Mouse (Mus musculus) gastrocnemius, postnatal 36 days (tissue): Measurements from ENCODE around the gene Usp15. TPM values are rescaled to one million over a fixed set of nuclear protein-coding genes. Genes with fewer than 3 reads are reported as not detected.

Source experiments
- DNase-seq, 2 experiments: peaks; one replicate each; pipeline ENCODE4 v3.0.0; 2022
- intact Hi-C: fragments of 180-260 bp; cut with DNase I; formaldehyde crosslinking; loops from one replicate; pipeline ENCODE4 v1.15.1; 2025
- microRNA-seq, 2 experiments: library from miRNA; unstranded; fragments of <30 nt; microRNA quantifications; one replicate each; pipeline ENCODE4 v1.2.0; 2021
- total RNA-seq, 2 experiments: library from RNA; stranded (reverse); gene quantifications; 2 replicates each; pipeline ENCODE4 v1.2.3; 2021

Usp15 gene
- total RNA-seq, 2 experiments from 2014 or later = 146 to 151 TPM

GRCm38 (mm10) chr10:123055205-123056000 lies 141.4 kb downstream of the Usp15 start:
- DNase-seq = no peak
- intact Hi-C loops = no loop called here

Small RNA genes within 50 kb of the gene (microRNA-seq; reads per million reads assigned to microRNA genes)
- gene Gm27920 = 1.4 to 1.5 reads per million in 2 experiments

Other genes starting within 250 kb of the Usp15 start
- 10 to 100 TPM; 29.9 to 38.9 TPM for gene Mon2, start 120.5 kb downstream of the Usp15 start, total RNA-seq
- gene Fam19a2, start 67.0 kb upstream of the Usp15 start, total RNA-seq = under 1 TPM in 1 of 2 experiments, not detected in 1; 0.05 TPM